Mouse (Mus musculus) spleen, postnatal 10 days (tissue): ENCODE measurements around the gene Rnf151.
A peak's percentile ranks its signal among the peaks of the same experiment; 100 is the strongest.
"Not testable (repeated sequence)": the region's sequence is repeated elsewhere in the genome, so short reads cannot be mapped to it uniquely, and the experiment has no call there.

ENCODE experiments used
- DNase-seq, 2 experiments: peaks; one replicate each; pipeline ENCODE4 v3.0.0; 2021 to 2022; ENCODE audit warnings: low spot score in 2 of 2

Rnf151 gene

GRCm38 (mm10) chr17:24667416-24667815, 50.4 kb downstream of the Rnf151 start:
- DNase-seq = peak in 1 of 2 experiments; percentile 77

- not testable (repeated sequence) for DNase-seq
Measured at GRCm38 (mm10) chr17:24667011-24667410, 50.9 kb downstream of the Rnf151 start.
